Mouse (Mus musculus): ENCODE measurements around the gene Phf13.

GRCm38 (mm10) chr4:151981363-151981762 is 14.7 kb downstream of the Phf13 start:
- TF ChIP-seq CTCF (IDR thresholded peaks at IDR 0.05; ENCODE audit: low read depth, low read length) = peak; percentile 99
- TF ChIP-seq GATA1 (IDR thresholded peaks at IDR 0.05; ENCODE audit: borderline replicate concordance, low read length) = no peak
- no peak for TF ChIP-seq POLR2AphosphoS5 (IDR thresholded peaks at IDR 0.05; ENCODE audit: insufficient replicate concordance, low read depth, low read length)
